Mouse (Mus musculus): ENCODE data around the gene Ankrd44. TPM values are rescaled to one million over a fixed set of nuclear protein-coding genes. Genes with fewer than 3 reads are reported as not detected.
A peak's percentile ranks its signal among the peaks of the same experiment; 100 is the strongest.

Gene Ankrd44
- polyA plus RNA-seq, 1 experiment from 2014 or later, result 28.9 TPM

DNA sequence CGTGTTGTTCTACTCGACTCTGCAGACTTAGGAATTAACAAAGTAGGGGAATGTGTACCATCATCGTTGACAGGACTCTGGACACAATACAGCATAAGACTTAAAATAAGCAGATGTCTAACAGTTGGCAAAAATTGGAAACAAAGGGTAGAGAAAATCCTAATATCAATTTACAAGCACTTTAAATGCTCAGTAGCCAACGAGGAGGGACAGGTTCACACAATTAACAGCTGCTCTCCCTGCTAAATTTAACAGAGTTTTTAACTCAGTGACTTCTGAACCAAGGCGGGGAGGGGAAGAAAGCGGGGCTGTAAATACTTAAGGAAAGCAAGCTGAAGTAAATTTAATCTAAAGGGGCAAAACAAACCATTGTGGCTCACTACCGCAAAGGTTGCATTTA, 1.4 kb downstream of the Ankrd44 start:
- Histone ChIP-seq H3K4me2 (ENCODE audit: low read depth, low read length) (peak overlapping the region; percentile 63), H3K27me3 (replicated peaks; ENCODE audit: control insufficient read depth, insufficient read depth, low read length) (no peaks in the 10 kb centered on the region), H3K27ac (replicated peaks; ENCODE audit: low read depth, low read length) (peak overlapping the region; percentile 81; the same call in 1 of the 2 replicates), H3K4me1 (ENCODE audit: control insufficient read depth, insufficient read depth, low read length) (peaks cover 19% of the 10 kb centered on the region), H3K9me3 (ENCODE audit: control insufficient read depth, low read length) (no peaks in the 10 kb centered on the region), H3K4me3 (ENCODE audit: low read depth, low read length) (peak overlapping the region; percentile 87), H3K36me3 (ENCODE audit: control insufficient read depth, insufficient read depth, low read length) (no peaks in the 10 kb centered on the region), H3K9ac (ENCODE audit: low read depth, low read length) (peak overlapping the region; percentile 87)
- 29% methylated on average over 7 of the region's 7 CpGs for WGBS
- DNase-seq (ENCODE audit: low spot score), result peak; percentile 52
- ATAC-seq (ENCODE audit: low read depth), result no peak

DNA sequence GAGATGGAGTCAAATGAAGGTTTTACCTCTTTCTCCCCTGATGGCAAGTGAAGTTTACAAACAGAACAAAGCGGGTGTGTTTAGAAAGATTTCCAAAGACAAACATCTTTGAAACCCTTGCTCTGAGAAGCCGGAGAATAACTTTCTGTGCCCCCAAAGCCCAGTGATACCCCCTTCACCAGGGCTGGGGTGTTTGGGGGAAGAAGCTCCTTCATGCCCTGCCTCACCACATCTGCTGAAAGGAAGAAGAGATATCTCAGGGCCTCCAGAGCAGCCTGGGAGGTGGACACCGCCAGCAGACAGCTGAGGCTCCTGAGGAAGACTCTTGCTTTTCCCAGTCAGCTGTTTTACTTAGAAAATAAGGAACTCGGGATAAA, 1.9 kb downstream of the Ankrd44 start:
- Histone ChIP-seq H3K9ac (ENCODE audit: low read depth, low read length) (peak overlapping the region; percentile 87), H3K4me2 (ENCODE audit: low read depth, low read length) (peak overlapping the region; percentile 63), H3K9me3 (ENCODE audit: control insufficient read depth, low read length) (no peaks in the 10 kb centered on the region), H3K4me3 (ENCODE audit: low read depth, low read length) (peak overlapping the region; percentile 87), H3K27me3 (replicated peaks; ENCODE audit: control insufficient read depth, insufficient read depth, low read length) (no peaks in the 10 kb centered on the region), H3K27ac (replicated peaks; ENCODE audit: low read depth, low read length) (peak overlapping the region; percentile 49), H3K4me1 (ENCODE audit: control insufficient read depth, insufficient read depth, low read length) (peaks cover 19% of the 10 kb centered on the region), H3K36me3 (ENCODE audit: control insufficient read depth, insufficient read depth, low read length) (no peaks in the 10 kb centered on the region)
- ATAC-seq (ENCODE audit: low read depth), result no peak
- DNase-seq (ENCODE audit: low spot score), result no peak
- 67% methylated on average over 4 of the region's 4 CpGs for WGBS

DNA sequence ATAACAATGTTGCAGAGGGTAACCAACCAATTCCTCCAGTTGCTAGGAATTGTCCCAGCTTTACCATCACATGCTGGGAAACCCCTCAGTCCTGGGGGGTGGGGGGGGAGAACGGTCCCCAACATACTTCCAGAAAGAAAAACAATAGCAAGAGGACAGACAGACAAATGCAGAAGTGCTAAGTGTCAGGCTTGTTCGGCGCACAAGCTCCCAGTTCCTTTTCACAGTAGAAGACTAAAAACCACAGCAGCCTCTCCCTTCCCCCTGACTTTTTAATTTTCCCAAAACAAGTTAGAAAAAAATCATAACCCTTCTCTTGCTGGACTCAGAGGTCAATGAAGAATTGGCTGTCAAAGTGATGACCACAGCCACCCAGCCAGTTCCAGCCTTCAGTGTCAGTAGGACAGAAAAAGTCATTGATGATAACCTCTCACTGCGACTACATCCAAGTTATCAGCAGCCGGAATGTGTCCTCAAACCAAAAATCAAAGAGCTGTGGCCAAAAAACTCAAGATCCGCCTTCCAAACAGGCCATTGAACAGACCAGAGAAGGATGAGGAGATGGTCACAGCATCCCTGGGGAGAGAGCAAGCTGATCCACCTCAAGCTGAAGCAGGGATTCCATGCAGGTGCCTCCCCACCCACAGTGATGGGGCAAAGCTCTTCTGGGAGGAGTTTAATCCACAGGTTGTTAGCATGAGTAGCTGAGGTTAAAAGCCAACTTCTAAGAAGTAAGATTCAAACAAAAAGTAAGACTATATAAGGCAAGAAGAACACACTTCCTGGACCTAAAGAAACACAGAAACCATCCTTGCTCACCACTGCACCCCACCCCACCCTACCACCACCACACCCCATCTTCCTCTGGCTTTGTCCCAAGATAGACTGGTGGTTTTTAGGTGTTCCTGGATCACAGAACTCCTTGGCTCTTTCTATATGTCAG, 2.5 kb downstream of the Ankrd44 start:
- Histone ChIP-seq H3K9me3 (ENCODE audit: control insufficient read depth, low read length) (no peaks in the 10 kb centered on the region), H3K27ac (replicated peaks; ENCODE audit: low read depth, low read length) (no peak overlapping the region), H3K9ac (ENCODE audit: low read depth, low read length) (peak overlapping the region; percentile 87; the same call in 1 of the 2 replicates), H3K36me3 (ENCODE audit: control insufficient read depth, insufficient read depth, low read length) (no peaks in the 10 kb centered on the region), H3K27me3 (replicated peaks; ENCODE audit: control insufficient read depth, insufficient read depth, low read length) (no peaks in the 10 kb centered on the region), H3K4me1 (ENCODE audit: control insufficient read depth, insufficient read depth, low read length) (peaks cover 19% of the 10 kb centered on the region), H3K4me2 (ENCODE audit: low read depth, low read length) (peak overlapping the region; percentile 63), H3K4me3 (ENCODE audit: low read depth, low read length) (peak overlapping the region; percentile 87)
- no peak for DNase-seq (ENCODE audit: low spot score)
- ATAC-seq (ENCODE audit: low read depth), result no peak
- 87% methylated on average over 6 of the region's 6 CpGs for WGBS

DNA sequence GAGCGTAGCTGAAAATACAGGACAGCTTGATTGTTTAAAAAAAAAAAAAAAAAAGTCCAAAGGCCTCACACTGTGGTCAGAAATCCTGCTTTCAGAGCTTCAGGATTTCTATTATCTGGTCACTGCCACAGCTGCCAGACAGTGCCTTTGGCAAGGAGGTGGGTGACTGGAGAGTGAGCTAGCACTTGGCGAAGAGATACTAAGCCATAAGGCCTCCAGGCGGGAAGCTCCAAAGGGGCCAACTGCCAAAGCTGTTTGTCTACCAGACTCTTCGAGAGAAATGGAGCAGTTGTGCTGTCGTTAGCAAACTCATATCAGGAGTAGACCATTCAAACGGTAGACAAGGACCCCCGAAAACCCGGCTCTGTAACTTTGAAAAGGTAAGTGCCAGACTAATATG, 3.5 kb downstream of the Ankrd44 start:
- Histone ChIP-seq H3K4me3 (ENCODE audit: low read depth, low read length) (no peak overlapping the region), H3K27ac (replicated peaks; ENCODE audit: low read depth, low read length) (no peak overlapping the region), H3K27me3 (replicated peaks; ENCODE audit: control insufficient read depth, insufficient read depth, low read length) (no peaks in the 10 kb centered on the region), H3K9me3 (ENCODE audit: control insufficient read depth, low read length) (no peaks in the 10 kb centered on the region), H3K9ac (ENCODE audit: low read depth, low read length) (no peak overlapping the region), H3K4me2 (ENCODE audit: low read depth, low read length) (peak overlapping the region; percentile 10; the same call in 1 of the 2 replicates), H3K36me3 (ENCODE audit: control insufficient read depth, insufficient read depth, low read length) (no peaks in the 10 kb centered on the region), H3K4me1 (ENCODE audit: control insufficient read depth, insufficient read depth, low read length) (peaks cover 19% of the 10 kb centered on the region)
- ATAC-seq (ENCODE audit: low read depth) (no peak), DNase-seq (ENCODE audit: low spot score) (no peak)
- 77% methylated on average over 8 of the region's 8 CpGs for WGBS

DNA sequence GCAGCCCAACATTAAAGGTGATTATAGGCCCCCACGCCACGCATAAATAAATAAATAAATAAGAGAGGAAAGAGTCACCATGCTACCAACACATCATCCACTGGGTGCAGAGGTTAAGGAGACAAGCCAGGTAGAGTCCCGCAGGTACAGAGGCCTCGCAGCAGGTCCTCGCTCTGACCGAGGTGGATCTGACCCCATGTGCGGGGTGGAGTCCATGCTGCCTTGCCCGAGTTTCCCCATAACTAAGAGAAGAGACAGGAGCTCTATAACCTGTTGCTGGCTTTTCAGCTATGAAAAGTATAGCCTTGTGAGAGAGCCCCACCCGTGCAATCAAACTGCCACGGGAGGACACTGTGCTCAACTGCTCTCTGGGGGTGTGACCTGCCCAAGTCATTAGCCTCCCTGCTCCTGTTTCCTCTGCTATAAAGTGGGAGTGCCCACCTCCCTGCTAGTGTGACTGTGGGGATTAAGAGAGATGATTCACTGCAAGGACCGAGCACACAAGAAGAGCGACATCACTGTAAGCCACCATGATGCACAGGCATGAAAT, 4.1 kb downstream of the Ankrd44 start:
- H3K27ac ChIP-seq (replicated peaks; ENCODE audit: low read depth, low read length), result no peak overlapping the region
- ATAC-seq (ENCODE audit: low read depth) (no peak), DNase-seq (ENCODE audit: low spot score) (no peak)
- no peak overlapping the region for H3K9ac ChIP-seq (ENCODE audit: low read depth, low read length)
- no peaks in the 10 kb centered on the region for H3K27me3 ChIP-seq (replicated peaks; ENCODE audit: control insufficient read depth, insufficient read depth, low read length)
- H3K36me3 ChIP-seq (ENCODE audit: control insufficient read depth, insufficient read depth, low read length), result no peaks in the 10 kb centered on the region
- no peaks in the 10 kb centered on the region for H3K9me3 ChIP-seq (ENCODE audit: control insufficient read depth, low read length)
- H3K4me2 ChIP-seq (ENCODE audit: low read depth, low read length), result peak overlapping the region; percentile 10; the same call in 1 of the 2 replicates
- WGBS, result 72% methylated on average over 12 of the region's 12 CpGs
- peaks cover 19% of the 10 kb centered on the region for H3K4me1 ChIP-seq (ENCODE audit: control insufficient read depth, insufficient read depth, low read length)
- no peak overlapping the region for H3K4me3 ChIP-seq (ENCODE audit: low read depth, low read length)

DNA sequence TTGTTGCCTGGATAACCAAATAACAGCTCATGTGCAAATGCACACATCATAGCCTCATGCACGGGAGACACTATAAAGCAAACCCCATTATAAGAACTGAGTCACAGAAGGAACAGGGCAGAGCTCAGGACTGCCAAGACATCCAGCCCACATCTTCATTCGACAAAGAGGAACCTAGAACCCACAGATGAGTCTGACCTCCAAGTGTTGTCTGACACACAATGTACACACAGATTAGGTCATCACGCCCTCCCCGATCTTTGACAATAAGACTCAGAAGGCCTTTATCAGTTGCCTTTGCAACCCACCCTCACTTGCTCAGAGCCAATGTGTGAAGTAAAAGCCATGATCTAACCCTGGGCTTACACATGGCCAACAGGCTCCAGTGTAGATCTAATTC, 6.1 kb downstream of the Ankrd44 start:
- H3K9me3 ChIP-seq (ENCODE audit: control insufficient read depth, low read length), result no peaks in the 10 kb centered on the region
- ATAC-seq (ENCODE audit: low read depth), result no peak
- H3K36me3 ChIP-seq (ENCODE audit: control insufficient read depth, insufficient read depth, low read length), result no peaks in the 10 kb centered on the region
- H3K27ac ChIP-seq (replicated peaks; ENCODE audit: low read depth, low read length), result no peak overlapping the region
- DNase-seq (ENCODE audit: low spot score), result no peak
- no peak overlapping the region for H3K4me2 ChIP-seq (ENCODE audit: low read depth, low read length)
- peaks cover 19% of the 10 kb centered on the region for H3K4me1 ChIP-seq (ENCODE audit: control insufficient read depth, insufficient read depth, low read length)
- H3K4me3 ChIP-seq (ENCODE audit: low read depth, low read length), result no peak overlapping the region
- H3K27me3 ChIP-seq (replicated peaks; ENCODE audit: control insufficient read depth, insufficient read depth, low read length), result no peaks in the 10 kb centered on the region
- no peak overlapping the region for H3K9ac ChIP-seq (ENCODE audit: low read depth, low read length)
- WGBS, result 92% methylated on average over 4 of the region's 4 CpGs

DNA sequence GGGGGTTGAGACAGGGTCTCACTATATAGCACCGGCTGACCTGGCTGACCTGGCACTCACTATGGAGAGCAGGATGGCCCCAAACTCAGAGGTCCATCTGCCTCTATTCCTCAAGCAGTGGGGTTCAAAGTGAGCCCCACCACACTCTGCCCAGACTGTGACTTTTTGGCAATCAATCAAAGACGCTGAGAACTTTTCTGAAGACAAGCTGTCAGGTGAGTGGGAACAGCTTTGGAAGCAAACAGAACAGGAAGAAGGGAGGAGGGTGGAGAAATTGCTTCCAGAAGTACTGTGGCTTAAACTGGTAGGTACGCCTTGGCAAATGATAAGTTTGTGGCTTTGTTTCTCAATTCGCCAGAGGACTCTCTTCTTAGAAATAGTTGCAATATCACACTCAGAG, 9.7 kb downstream of the Ankrd44 start:
- Histone ChIP-seq H3K9me3 (ENCODE audit: control insufficient read depth, low read length) (no peaks in the 10 kb centered on the region), H3K4me3 (ENCODE audit: low read depth, low read length) (no peak overlapping the region), H3K4me2 (ENCODE audit: low read depth, low read length) (no peak overlapping the region), H3K4me1 (ENCODE audit: control insufficient read depth, insufficient read depth, low read length) (peaks cover 21% of the 10 kb centered on the region), H3K27ac (replicated peaks; ENCODE audit: low read depth, low read length) (no peak overlapping the region), H3K27me3 (replicated peaks; ENCODE audit: control insufficient read depth, insufficient read depth, low read length) (no peaks in the 10 kb centered on the region), H3K9ac (ENCODE audit: low read depth, low read length) (no peak overlapping the region), H3K36me3 (ENCODE audit: control insufficient read depth, insufficient read depth, low read length) (no peaks in the 10 kb centered on the region)
- WGBS, result 52% methylated on average over 4 of the region's 4 CpGs
- no peak for DNase-seq (ENCODE audit: low spot score)
- ATAC-seq (ENCODE audit: low read depth), result no peak

DNA sequence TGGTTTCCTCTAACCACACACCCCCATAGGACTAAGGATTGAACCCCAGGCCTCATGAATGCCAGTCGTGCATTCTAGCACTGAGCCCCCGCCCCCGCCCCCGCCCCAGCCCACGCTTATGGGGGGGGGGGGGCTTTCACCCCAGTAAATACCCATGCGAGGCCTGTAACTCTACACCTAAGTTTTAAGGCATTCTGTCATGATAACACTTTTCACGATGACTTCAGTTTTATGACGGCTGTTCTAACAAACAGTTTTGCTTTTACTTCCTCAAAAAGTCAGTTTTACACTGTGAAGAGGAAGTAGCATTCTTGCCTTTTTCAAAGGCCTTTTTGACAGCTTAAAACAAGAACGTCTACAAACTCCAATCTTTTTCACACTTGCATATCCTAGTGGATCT, 11.8 kb downstream of the Ankrd44 start:
- Histone ChIP-seq H3K4me2 (ENCODE audit: low read depth, low read length) (peak overlapping the region; percentile 18; the same call in 1 of the 2 replicates), H3K9me3 (ENCODE audit: control insufficient read depth, low read length) (no peaks in the 10 kb centered on the region), H3K9ac (ENCODE audit: low read depth, low read length) (no peak overlapping the region), H3K36me3 (ENCODE audit: control insufficient read depth, insufficient read depth, low read length) (no peaks in the 10 kb centered on the region), H3K4me3 (ENCODE audit: low read depth, low read length) (no peak overlapping the region), H3K27ac (replicated peaks; ENCODE audit: low read depth, low read length) (peak overlapping the region; percentile 61), H3K4me1 (ENCODE audit: control insufficient read depth, insufficient read depth, low read length) (peaks cover 37% of the 10 kb centered on the region), H3K27me3 (replicated peaks; ENCODE audit: control insufficient read depth, insufficient read depth, low read length) (no peaks in the 10 kb centered on the region)
- 13% methylated on average over 9 of the region's 9 CpGs for WGBS
- ATAC-seq (ENCODE audit: low read depth), result no peak
- DNase-seq (ENCODE audit: low spot score), result no peak
